Mouse (Mus musculus) gastrocnemius, postnatal 14 days (tissue): Measurements from ENCODE around the gene Nol4l. TPM values are rescaled to one million over a fixed set of nuclear protein-coding genes. Genes with fewer than 3 reads are reported as not detected.
A peak's percentile ranks its signal among the peaks of the same experiment; 100 is the strongest.

ENCODE experiments used
- DNase-seq: peaks from one replicate; pipeline ENCODE4 v3.0.0; 2021; ENCODE audit warnings: mixed read lengths
- intact Hi-C: fragments of 180-260 bp; cut with DNase I; formaldehyde crosslinking; loops from one replicate; pipeline ENCODE4 v1.15.1; 2025; ENCODE audit warnings: low total_unique reads
- total RNA-seq, 2 experiments: library from RNA; stranded (reverse); gene quantifications; 2 replicates each; pipeline ENCODE4 v1.2.3; 2021

Nol4l gene
- total RNA-seq, 2 experiments from 2014 or later, result 3.0 to 3.3 TPM

DNA sequence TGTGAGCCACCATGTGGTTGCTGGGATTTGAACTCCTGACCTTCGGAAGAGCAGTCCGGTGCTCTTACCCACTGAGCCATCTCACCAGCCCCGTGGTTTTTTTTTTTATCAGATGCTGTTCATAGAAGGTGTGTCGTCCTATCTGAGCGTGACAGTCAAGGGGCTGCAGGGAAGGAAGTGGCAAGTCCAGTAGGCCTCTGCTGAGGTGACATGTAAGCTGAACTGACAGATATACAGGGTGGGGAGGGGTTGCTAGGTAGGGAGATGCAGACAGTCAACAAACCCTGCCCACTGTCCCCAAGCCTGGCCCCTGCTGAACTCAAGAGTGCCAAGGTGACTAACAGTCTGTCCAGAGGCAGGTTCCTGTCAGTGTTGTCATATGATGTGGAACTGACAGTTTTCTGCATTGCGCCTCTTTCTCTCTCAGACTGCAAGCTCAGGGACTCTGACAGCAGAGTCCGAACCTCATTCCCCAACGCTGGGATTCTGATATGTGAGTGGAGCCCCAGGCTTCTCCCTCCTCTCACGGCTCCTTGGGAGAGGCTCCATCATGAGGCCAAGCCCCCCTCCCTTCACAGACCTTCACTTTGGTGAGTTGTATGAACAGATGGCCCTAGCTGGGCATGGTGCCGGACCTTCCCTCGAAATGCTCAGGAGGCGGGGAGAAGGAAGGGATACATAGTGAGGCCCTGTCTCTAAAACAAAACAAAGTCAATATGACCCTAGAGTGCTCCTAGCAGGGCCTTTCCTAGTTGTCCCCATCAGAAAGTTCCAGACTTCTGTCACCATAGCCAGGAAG is 75.6 kb downstream of the Nol4l start:
- intact Hi-C loops, result no loop called here
- DNase-seq, result no peak

DNA sequence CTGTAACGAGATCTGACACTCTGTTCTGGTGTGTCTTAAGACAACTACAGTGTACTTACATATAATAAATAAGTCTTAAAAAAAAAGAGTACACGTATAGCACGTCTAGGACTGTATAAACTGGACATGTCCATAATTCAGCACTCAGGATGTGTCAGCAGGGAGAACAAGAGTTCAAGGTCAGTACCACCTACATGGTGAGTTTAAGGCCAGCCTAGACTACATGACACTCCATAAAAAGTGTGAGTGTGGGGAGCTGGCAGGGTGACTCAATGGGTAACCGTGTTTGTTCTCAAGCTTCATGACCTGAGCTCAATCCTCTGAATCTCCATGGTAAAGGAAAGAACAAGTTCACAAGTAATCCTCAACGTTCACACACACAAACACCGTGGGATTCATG is 81.3 kb downstream of the Nol4l start:
- intact Hi-C loops, result no loop called here
- DNase-seq, result no peak

DNA sequence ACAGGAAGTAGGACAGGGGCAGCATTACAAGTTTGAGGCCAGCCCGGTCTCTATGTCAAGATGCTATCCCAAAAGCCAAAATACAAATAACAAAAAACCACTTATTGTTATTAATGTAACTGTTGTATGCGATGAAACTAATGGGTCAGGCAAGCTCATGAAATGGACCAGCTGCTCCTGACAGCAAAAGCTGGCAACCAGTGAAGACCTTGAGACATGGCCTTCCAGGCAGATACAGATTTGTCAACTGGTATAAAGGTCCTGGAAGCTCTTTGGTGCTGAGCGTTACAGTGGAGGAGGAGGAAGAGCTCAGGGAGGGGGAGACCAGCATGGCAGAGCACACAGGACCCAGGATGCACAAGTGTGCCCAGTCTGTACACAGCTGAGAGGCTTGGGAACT is 82.1 kb downstream of the Nol4l start:
- DNase-seq, result no peak
- intact Hi-C loops, result no loop called here

DNA sequence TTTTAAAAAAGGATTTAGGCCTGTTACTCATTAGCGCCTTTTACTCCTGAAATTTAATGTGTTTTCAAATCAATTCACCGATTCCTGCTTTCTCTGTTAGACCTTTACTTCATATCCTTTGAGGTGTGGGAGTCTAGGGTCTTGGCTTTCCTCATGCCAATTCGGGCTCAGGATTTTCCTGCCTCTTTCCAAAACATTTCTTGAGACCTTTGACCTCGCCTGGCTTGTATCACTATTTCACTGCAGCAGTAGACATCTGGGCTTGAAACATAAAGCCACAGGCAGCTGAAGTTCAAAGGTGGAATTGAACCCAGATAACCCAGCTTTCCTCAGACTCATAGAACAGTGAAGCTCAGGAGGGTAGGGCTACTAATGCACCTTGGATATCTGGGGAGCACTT is 83.3 kb downstream of the Nol4l start:
- no peak for DNase-seq
- intact Hi-C loops, result no loop called here

DNA sequence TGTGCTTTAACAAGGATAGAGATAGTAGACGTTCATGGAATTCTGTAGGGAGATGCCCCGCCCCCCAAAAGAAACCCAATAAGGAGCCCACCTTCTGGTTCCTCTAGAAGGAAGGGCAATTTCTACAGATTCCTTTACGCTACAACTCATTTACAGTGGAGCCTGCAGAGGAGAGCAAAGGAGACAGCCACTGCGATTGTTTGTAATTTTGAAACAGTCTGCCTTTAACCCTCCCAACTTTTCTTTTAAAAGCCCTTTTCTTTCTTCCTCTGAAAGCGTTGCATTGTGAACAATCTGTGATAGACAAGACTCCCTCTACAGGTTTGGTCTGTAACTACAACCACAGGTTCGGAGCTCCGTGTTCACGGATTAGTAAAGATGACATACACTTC is 83.8 kb downstream of the Nol4l start:
- no peak for DNase-seq
- intact Hi-C loops, result no loop called here

DNA sequence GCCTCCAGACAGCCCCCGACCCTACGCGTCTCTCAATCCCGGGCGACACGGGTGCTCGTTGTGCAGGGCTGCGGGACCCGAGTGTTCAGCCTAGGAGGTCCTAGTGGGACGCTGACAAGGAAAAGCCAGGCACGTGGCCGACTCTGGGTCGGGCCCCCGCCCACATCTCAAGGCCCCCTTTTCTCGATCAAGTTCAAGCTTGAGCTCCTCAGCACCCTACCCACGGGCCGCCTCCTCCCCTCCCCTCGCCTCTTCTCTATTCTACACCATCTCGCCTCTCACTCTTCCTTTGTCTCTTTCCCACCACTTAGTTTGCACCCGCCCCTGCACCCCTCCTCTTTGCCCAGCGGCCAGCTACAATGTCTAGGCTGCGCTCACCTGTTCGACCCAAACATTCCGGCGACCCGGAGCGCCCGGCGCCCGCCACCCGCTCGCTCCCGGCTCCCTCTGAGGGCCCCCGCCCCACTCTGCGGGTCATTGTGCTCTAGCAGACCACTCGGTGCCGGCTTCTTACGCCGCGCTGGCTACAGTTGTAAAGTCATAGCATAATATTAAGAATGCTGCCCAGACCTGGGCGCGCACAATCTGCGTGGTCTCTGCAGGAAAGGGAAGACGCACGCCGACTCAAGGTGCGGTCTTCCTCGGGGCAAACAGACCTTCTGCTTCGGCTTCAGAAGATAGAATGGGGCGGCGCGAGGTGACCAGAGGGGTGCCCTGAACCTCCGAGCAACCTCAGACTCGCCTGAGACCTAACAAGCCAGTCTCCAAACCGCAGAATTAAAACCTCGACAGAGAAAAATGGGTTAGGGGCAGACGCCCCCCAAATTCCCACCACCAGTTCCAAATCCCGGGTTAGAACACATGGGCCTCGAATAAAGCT is 84.4 kb downstream of the Nol4l start:
- intact Hi-C loops, result no loop called here
- no peak for DNase-seq

DNA sequence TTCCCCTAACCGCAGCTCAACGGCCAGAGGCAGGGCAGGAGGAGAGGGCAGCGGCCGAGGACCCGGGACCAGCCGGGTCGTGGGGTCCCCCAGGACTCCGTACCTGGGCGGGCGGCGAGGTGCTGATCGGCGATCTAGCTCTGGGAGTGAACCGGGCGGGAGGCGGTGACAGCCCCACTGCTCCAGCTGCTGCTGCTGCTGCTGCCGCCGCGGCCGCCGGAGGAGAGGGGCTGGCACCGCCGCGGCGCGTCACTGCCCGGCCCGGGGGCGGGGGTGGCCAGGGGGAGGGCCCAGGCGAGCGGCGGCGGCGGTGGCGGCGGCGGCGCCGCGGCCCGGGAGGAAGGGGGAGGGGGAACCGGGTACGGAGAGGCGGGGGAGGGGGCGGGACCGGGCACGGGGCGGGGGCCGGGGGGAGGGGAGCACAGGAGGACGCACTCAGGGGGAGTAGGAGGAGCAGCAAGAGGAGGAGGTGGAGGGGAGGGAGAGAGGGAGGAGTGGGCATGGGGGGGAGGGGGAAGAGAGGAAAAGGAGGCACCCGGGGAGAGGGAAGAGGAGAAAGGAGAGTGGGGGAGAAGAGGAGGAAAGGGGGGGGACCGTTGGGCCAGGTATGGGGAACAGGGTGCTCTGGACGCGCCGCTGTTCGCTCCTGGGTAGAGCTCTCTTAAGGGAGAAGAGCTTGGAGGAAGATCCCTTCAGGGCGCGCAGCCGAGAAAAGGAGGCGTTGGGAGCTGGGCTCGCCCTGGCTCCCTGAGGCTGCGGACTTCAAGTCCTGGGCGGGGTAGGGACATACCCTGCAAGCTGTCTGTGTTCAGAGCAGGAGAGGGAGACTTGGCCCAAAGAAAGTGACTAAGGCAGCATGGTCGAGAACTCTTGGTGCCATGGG is 85.3 kb downstream of the Nol4l start:
- DNase-seq, result peak; percentile 67
- intact Hi-C loops, result no loop called here

DNA sequence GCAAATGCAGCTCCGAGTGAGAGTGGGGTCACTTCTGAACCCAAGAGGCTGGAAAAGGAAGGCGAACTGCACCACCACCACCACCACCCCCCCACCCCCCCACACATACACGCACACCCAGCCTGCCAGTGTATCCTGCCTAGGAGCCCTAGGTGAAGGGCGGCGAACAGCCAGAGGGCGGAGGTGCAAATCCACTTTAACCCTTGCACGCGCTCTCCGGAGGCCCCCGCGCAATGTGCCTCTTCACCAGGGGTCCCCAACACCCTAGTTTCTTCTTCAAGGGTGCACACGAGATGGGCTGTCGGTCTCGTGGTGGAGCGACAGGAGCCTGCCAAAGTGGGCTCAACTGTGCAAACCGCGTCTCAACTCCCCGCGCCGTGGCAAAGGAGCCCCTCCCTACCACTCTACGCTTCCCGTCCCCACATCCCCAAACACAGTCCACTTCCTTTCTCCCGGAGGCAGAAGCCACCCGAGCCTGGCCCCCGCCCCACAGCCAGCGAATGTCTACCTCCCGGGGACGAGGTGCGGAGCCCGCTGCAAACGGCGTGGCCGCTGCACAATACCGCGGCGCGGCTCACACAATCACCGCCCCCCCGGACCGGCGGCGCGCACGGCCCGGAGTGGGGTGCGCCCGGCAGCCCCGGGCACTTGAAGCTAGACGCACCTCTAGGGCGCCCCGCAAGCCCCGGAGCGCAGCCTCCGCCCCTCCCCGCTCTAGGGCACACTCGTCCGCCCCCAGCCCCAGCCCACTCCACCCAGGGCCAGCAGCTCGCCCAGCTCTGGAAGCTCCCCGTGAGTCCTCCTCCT is 86.1 kb downstream of the Nol4l start:
- peak; percentile 52 for DNase-seq
- intact Hi-C loops, result no loop called here

DNA sequence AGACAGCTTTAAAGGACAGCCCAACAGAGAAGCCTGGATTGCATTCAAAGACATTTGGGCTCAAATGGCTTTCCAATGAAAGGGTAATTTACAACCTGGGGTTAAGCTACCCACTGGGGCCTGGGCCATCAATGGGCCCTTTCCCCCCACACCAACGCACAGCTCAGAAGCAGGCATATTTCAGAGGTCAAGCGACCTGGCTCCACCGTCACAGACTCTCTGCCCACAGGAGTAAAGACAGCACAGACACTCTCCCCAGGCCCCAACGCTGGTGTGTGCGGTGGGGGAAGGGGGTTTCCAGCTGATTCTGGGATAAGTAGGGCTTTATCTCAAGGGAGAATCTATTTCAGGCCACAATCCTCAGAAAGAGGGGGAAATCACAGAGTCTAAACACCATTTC is 87.1 kb downstream of the Nol4l start:
- no peak for DNase-seq
- intact Hi-C loops, result no loop called here

DNA sequence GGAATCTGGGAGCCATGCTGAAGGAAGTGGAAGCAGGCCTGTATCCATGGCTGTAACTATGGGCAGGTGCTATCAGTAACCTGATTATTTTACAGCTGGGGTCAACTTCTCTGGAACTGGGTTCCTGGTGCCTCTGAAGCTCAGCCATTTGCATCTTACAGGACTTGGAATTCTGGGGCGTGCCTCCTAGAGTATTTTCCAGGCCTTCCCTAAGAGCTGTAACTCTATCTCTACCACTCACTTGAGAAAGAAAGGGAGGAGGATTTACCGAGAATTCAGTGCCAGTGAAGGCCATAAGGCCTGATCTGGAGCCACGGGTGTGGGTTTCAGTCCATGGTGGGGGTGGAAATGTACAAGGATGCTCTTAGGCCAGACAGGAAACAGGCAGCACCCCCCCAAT is 88.5 kb downstream of the Nol4l start:
- intact Hi-C loops, result no loop called here
- no peak for DNase-seq

DNA sequence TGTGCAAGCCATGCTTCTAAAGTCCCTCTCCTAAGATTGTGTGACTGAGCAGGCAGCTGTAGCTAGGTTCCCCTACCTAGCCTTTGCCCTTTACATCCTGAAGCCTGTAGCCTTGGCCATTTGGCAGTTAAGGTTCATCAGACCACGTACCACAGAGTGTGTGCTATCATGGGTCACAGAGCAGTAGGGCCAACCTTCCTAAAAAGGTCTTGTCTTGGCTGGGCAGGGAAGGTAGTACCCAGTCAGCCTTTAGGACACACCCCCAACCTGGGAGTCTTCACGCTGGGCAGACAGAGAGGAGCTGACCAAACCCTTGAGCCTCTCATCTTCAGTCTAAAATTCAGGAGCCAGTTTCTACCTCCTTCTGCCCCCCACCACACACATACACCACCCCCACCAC is 89.0 kb downstream of the Nol4l start:
- no peak for DNase-seq
- intact Hi-C loops, result no loop called here

DNA sequence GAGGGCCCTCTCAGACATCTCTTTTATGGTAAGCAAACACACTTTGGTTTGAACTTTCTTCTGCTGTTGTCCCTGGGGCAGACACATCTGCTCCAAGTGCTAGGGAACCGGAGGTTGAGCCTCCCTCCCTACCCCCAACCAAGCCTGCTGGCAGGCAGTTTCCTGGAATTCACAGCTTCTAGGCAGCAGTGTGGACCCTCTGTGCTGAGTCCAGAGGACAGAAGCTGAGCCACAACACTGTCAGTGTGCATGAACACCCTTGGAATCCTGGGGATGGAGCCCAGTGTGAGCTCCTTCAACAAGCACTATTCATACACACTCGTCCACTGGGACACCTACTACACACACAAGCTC is 92.5 kb downstream of the Nol4l start:
- no peak for DNase-seq
- intact Hi-C loops, result no loop called here

DNA sequence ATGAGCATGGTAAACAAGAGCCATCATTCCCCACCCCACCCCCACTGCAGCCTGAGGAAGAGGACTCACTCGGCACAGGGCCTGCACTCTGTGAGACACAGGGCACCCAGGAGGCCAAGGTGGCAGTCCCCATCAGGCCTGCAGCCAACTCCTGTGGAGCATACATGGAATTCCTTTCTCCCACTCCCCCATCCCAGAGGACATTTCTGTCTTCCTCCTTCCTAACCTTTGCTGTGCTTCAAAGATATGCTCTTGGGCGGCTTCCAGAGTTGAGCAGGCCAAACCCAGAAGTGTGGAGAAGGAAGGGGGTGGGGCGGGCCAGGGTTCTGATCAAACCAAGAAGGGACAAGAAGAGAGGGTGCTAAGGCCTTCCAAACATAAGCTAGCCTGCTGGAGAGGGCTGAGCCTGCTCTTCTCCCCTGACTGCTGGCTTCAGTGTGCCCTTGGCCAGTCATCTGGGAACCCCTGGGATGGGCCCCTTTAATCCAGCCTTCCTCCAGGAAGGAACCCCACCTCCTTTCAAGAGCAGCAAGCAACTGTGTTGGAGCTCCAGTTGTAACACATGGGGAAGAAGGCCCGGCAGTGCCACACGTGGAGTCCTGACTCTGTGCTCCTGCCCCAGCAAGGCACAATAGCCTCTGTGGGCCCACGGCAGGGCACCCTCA is 93.0 kb downstream of the Nol4l start:
- peak; percentile 27 for DNase-seq
- intact Hi-C loops, result no loop called here

DNA sequence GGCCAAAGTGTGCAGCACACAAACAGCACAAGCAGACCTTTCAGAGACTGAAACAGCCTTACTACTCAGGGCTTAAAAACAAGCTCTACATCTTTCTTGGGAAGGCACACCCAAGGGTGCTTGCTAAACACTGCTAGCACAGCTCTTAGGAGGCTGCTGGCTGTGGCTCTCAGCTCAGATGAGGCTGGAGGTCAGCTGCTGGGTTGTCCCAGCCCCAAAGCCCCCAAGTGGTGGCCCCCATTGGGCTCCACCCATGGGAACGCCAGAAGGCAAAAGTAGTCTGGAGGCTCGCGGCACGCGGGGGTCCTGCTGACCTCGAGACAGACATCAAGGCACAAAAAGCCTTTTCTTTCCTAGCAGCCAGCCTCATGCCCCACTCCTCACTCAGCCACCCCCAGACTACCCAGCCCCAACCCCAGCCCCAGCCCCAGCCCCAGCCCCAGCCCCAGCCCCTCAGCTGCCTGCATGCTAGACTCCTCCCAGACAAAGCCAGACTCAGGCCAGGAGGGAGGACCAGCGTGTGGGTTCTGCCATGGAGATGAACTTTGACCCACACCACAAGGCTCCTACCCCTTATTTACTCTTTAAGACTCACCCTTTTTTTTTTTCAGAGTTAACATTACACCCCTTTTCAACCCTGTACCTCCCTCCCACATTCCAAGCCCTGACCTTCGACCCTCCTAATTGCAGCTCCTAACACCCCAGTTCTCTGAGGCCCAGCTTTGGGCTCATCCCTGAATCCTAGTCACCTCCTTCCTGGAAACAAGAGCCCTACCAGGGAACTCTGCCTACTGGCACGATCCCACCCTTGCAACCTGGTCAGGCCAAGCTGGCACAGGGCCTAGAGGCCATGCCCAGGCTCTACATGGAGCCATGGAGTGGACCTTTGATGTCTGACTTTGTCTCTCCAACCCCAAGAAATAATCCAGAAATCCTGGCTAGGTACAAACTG is 94.6 kb downstream of the Nol4l start:
- intact Hi-C loops, result no loop called here
- DNase-seq, result peak; percentile 59

DNA sequence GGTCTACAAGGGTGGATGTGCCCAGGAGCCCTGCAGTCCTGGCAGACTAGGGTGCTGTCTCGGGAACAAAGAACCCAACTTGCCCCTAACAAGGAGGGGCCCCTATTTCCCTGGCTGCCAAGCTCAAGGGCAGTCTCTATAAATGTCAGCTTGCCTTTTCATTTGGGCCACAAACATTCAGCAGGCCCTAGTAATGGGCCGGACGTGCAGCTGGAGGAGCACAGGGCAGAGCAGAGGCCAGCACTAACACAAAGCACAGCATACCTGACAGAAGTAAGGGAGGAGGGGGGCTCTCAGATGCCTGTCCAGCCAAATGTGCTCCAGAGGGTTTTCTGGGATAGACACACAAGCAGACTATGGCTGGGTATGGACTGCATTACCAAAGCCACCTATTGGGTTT is 95.9 kb downstream of the Nol4l start:
- no peak for DNase-seq

DNA sequence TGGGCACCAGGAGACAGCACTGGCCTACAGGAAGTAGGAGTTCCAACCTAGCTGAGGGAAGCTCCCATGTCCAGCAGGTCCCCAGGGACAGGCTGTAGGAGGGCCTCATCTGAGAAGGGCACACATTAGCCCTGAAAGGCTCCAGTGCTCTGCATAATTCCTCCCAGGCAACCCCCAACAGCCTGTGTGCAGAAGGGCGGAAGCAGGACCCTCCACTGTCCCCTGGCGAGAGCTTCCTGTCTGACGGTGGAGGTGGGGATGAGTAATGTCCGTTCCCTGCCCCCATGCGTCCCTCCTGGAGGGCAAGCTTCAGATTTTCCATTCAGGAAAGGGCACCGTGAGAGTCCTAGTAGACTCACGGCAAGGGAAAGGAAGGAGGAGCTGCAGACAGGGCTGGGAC is 97.3 kb downstream of the Nol4l start:
- DNase-seq, result no peak
- intact Hi-C loops, result no loop called here

More for the DNA sequence above, 95.9 kb downstream of the Nol4l start:
- intact Hi-C loops, result no loop called here

DNA sequence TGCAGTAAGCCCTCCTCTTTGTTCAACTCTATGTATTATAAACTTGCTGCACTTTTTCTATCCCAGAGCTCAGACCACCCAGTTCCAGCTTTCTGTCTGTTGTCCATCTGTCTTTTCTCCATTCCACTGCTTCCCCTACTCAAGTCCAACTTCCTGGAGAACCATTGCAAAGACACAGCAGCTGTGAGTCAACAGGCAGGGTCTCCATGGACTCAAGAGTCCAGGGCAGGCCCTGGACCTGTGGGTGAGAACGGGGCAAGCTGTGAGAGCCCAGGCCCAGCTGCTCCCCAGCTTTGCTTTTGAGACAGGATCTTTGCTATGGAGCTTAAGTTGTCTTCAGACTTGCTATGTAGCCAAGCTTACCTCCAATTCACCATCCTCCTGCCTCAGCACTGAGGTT is 99.2 kb downstream of the Nol4l start:
- intact Hi-C loops, result no loop called here
- DNase-seq, result no peak

DNA sequence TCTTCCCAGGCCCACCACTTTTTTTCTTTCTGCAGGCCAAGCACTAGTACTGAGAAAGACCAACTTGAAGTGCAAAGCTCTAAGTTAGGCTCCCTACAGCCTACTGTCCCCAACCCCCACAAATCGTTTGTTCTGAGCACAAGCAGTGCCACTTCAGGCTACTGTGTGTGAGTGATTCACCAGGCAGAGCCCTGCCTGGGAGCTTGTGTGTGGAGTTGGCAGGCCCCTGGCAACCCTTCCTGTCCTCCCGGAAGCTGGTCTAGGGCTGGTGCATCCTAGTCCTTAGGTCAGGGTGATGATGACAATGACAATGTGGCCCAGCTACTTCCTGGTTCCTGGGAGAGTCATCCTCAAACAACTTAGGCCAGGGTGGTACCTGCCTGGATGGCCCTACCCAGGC is 101.3 kb downstream of the Nol4l start:
- intact Hi-C loops, result loop anchor here (10.0 kb wide), 1 partner anchor 274 kb away; no protein-coding TSS in a partner anchor
- DNase-seq, result no peak
